Mouse (Mus musculus) liver, adult (tissue): ENCODE measurements at regions not wholly inside any gene's neighbourhood (a gene's known extent, or its start where the extent isn't known, plus 50 kb on each side); places are given as distances from the start of the nearest gene placed in this dataset.

Experiments
- GATA4 ChIP-seq: IDR thresholded peaks from 2 replicates; pipeline ENCODE4 v1.6.1; 2014; ENCODE audit warnings: mild to moderate bottlenecking, low read length; ENCODE audit not compliant: insufficient replicate concordance

- no peak for TF ChIP-seq GATA4
These were observed 109.7 kb downstream of the Btc start for GRCm38 (mm10) chr5:91293073-91293472.

- TF ChIP-seq GATA4: no peak
These were observed 107.8 kb downstream of the Btc start for GRCm38 (mm10) chr5:91294957-91295356.

GRCm38 (mm10) chr5:91297068-91297467 is 105.7 kb downstream of the Btc start:
- TF ChIP-seq GATA4: no peak

- TF ChIP-seq GATA4: no peak
These were observed 100.7 kb downstream of the Btc start for GRCm38 (mm10) chr5:91302114-91302513.

- no peak for TF ChIP-seq GATA4
These were observed 99.9 kb downstream of the Btc start for GRCm38 (mm10) chr5:91302943-91303342.

GRCm38 (mm10) chr5:91303702-91304101 is 99.1 kb downstream of the Btc start:
- no peak for TF ChIP-seq GATA4

- no peak for TF ChIP-seq GATA4
These were observed 95.8 kb downstream of the Btc start for GRCm38 (mm10) chr5:91307031-91307430.
